Mouse (Mus musculus): Measurements from ENCODE around the gene Rad9b.
A peak's percentile ranks its signal among the peaks of the same experiment; 100 is the strongest.

Rad9b gene

GRCm38 (mm10) chr5:122284183-122285028, 69.6 kb downstream of the Rad9b start, which contains the start of gene Pptc7:
Gene Pptc7 (plus strand): TSS chr5:122284365.
- peak; percentile 86 for DNase-seq (ENCODE audit: low read depth, low spot score)

DNA sequence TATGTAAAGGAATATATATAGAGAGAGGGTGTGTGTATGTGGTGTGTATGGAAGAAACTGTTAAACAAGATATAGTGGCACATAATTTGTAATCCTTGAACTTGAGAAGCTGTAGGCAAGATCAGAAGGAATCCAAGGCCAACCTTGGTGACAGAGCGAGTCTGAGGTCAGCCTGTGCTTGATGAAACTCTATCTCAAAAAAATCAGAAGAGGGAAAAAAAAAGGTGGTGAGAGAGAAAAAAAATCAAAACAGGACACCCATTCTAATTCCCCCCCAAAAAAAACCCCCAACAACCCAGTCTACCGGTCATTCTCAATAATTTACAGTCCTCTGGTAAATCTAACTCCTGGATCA, 70.2 kb downstream of the Rad9b start:
- no peak for DNase-seq (ENCODE audit: low read depth, low spot score)

DNA sequence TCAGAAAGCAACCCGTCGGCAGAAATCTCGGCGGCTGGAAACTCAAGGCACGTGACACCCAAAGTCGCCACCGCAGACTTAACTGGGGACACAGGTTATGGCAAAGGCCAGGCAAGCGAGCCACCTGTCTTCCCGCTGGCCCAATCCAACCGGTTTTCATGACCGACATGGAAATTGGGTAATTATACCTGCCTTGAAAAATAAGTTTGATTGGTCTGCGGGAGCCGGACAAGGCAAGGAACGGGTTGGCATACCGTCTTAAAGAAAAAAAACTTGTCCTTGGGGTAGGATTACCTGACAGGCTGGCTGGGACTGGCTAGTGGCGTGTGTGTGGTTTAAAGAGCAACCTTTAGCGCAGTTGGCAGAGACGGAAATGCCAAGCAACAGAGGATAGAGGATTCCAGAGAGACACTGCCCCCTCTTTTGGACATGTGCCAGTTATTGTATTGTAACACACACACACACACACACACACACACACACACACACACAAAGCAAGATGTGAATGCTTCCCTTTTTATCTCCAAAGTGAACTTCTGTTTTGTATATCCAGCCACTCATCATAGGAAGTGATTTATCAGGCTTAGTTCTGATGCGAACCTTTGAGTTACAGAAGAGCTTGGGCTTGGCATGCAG, 73.1 kb downstream of the Rad9b start:
- DNase-seq (ENCODE audit: low read depth, low spot score): no peak

- DNase-seq (ENCODE audit: low read depth, low spot score): no peak
Observed at GRCm38 (mm10) chr5:122280422-122280826, 73.6 kb downstream of the Rad9b start.

DNA sequence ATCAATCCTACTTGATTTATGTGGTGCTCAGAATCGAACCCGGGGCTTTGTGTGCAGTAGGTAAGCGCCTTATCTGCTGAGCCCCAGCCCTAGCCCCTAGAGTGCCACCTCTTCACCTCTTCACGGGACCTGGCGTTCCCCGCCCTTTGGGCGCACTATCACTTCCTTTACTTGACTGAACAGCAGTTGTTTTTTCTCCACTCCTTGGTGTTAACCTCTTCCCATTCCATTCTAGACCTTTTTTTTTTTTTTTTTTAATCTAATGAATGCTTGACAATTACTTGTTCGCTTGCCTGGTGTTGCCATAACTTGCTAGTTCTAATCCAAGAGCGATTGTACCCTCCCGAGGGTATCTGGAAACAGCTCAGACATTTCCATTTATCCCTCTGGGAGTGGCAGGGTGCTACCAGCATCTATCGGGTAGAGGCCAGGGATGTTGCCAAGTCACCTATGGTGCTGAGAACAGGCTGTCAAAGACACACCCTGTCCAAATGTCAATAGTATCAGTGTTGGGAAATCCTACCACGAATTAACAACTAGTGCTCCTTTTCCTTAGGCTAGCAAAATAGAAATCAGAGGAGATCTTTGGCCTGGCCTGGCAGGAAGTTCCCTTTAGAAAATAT, 74.1 kb downstream of the Rad9b start:
- DNase-seq (ENCODE audit: low read depth, low spot score): no peak

DNA sequence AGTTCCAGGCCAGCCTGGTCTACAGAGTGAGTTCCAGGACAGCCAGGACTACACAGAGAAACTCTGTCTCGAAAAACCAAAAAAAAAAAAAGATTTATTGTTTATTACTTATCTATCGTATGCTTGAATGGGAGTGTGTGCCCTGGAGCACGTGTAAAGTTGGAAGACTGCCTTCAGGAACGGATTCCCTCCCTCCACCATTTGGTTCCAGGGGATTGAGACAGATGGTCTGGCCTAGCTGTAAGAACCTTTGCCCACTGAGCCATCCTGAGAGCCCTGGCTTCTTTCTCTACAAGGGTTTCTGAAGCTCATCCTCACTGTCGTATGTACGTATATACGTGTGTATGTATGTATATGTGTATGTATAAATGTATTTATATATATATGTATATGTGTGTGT, 75.1 kb downstream of the Rad9b start:
- no peak for DNase-seq (ENCODE audit: low read depth, low spot score)

DNA sequence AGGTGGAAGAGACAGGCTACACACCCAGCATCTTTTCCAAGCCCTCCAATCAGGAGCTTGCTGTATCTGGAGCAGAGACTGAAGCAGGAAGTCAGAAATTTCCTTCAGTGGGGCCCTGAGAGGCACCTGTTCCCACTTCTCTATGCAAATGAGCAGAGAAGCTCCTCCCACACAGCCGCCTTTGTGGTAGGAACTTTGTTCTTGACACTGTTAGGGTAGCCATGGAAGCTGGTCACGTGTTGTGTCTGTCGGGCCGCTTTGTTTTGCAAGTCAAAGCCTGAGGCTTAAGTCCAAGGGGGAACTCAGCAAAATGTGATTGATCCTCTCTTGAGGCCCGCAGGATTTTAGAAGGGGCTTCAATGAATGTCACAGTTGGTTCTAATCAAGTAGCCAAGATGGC, 79.2 kb downstream of the Rad9b start:
- no peak for DNase-seq (ENCODE audit: low read depth, low spot score)
